Mouse (Mus musculus) lung, embryonic 15.5 days (tissue): ENCODE results near the gene Mmp24. TPM values are rescaled to one million over a fixed set of nuclear protein-coding genes. Genes with fewer than 3 reads are reported as not detected.
A peak's percentile ranks its signal among the peaks of the same experiment; 100 is the strongest.
"Not testable (repeated sequence)": the region's sequence is repeated elsewhere in the genome, so short reads cannot be mapped to it uniquely, and the experiment has no call there.

ENCODE experiments used
- ATAC-seq: fragments of 200-750 bp; cut with Nextera tagmentation; 2 replicates; pipeline ENCODE4 v1.8.0; 2017; ENCODE audit warnings: moderate number of reproducible peaks, borderline replicate concordance; ENCODE audit not compliant: low FRiP score, low TSS enrichment; ENCODE audit errors: extremely low read depth
- H3K27ac ChIP-seq: fragments of 300-500 bp; sonication (generic); 2 replicates; pipeline ENCODE4 v1.5.1; 2015; ENCODE audit warnings: moderate library complexity, mild to moderate bottlenecking, inconsistent platforms
- H3K27me3 ChIP-seq: fragments of 300-500 bp; sonication (generic); 2 replicates; pipeline ENCODE4 v1.6.1; 2015; ENCODE audit warnings: inconsistent platforms
- H3K36me3 ChIP-seq: fragments of 300-500 bp; sonication (generic); 2 replicates; pipeline ENCODE4 v1.6.1; 2015; ENCODE audit warnings: inconsistent platforms
- H3K4me1 ChIP-seq: fragments of 300-500 bp; sonication (generic); 2 replicates; pipeline ENCODE4 v1.6.1; 2015; ENCODE audit warnings: inconsistent platforms
- H3K4me2 ChIP-seq: fragments of 300-500 bp; sonication (generic); 2 replicates; pipeline ENCODE4 v1.6.1; 2015; ENCODE audit warnings: inconsistent platforms, mild to moderate bottlenecking, moderate library complexity
- H3K4me3 ChIP-seq: fragments of 300-500 bp; sonication (generic); 2 replicates; pipeline ENCODE4 v1.5.1; 2015; ENCODE audit warnings: mild to moderate bottlenecking, inconsistent platforms
- H3K9ac ChIP-seq: fragments of 300-500 bp; sonication (generic); 2 replicates; pipeline ENCODE4 v1.6.1; 2015; ENCODE audit warnings: inconsistent platforms
- H3K9me3 ChIP-seq: fragments of 300-500 bp; sonication (generic); 2 replicates; pipeline ENCODE4 v1.6.1; 2016; ENCODE audit warnings: inconsistent platforms
- whole genome bisulfite sequencing: fragments of 180-500 bp; shearing (Covaris S2); methylation state at CpG from one replicate; pipeline ENCODE4 v1.1.7; 2015; 5-methylcytosine and 5-hydroxymethylcytosine counted together
- polyA plus RNA-seq: library from polyadenylated mRNA; unstranded; fragments of >200 nt; fragmentation: Nextera tagmentation; extraction: Ambion mirVana; gene quantifications from 2 replicates; pipeline ENCODE4 v1.2.1, GENCODE M21; 2015

Gene Mmp24
- polyA plus RNA-seq, 1 experiment from 2014 or later: 0.09 TPM

- Histone ChIP-seq H3K4me2 (peak overlapping the region; percentile 24), H3K9me3 (no peaks in the 10 kb centered on the region), H3K9ac (peak overlapping the region; percentile 75; the same call in 1 of the 2 replicates), H3K27ac (peak overlapping the region; percentile 81), H3K27me3 (no peaks in the 10 kb centered on the region), H3K4me3 (peak overlapping the region; percentile 84), H3K36me3 (peaks cover 40% of the 10 kb centered on the region), H3K4me1 (peaks cover 15% of the 10 kb centered on the region)
- peak; percentile 24 for ATAC-seq
- 63% methylated on average over 6 of the region's 6 CpGs for WGBS
These were observed 44.5 kb downstream of the Mmp24 start for GRCm38 (mm10) chr2:155819449-155820251.

GRCm38 (mm10) chr2:155820779-155821178, 45.6 kb downstream of the Mmp24 start:
- Histone ChIP-seq H3K36me3 (peaks cover 40% of the 10 kb centered on the region), H3K27ac (no peak overlapping the region), H3K27me3 (no peaks in the 10 kb centered on the region), H3K9ac (no peak overlapping the region), H3K4me1 (peaks cover 24% of the 10 kb centered on the region), H3K9me3 (no peaks in the 10 kb centered on the region), H3K4me3 (no peak overlapping the region), H3K4me2 (no peak overlapping the region)
- WGBS: 90% methylated on average over 5 of the region's 5 CpGs
- ATAC-seq: no peak

GRCm38 (mm10) chr2:155823722-155824121, 48.6 kb downstream of the Mmp24 start:
- Histone ChIP-seq H3K36me3 (peaks cover 40% of the 10 kb centered on the region), H3K27me3 (no peaks in the 10 kb centered on the region), H3K4me3 (no peak overlapping the region), H3K4me2 (no peak overlapping the region), H3K4me1 (peaks cover 24% of the 10 kb centered on the region), H3K9ac (no peak overlapping the region), H3K9me3 (no peaks in the 10 kb centered on the region), H3K27ac (no peak overlapping the region)
- no peak for ATAC-seq
- WGBS: 92% methylated on average over 8 of the region's 8 CpGs

- Histone ChIP-seq H3K27ac (peak overlapping the region; percentile 86), H3K4me2 (peak overlapping the region; percentile 84), H3K27me3 (no peaks in the 10 kb centered on the region), H3K9me3 (no peaks in the 10 kb centered on the region), H3K36me3 (peaks cover 28% of the 10 kb centered on the region), H3K4me1 (peaks cover 19% of the 10 kb centered on the region), H3K9ac (peak overlapping the region; percentile 93), H3K4me3 (peak overlapping the region; percentile 98)
- 1% methylated on average over 52 of the region's 52 CpGs for WGBS
- no peak for ATAC-seq
These were observed 50.9 kb downstream of the Mmp24 start for GRCm38 (mm10) chr2:155825904-155826629.

- Histone ChIP-seq H3K27me3 (no peaks in the 10 kb centered on the region), H3K4me3 (peak within 1 kb of the TSS; percentile 98), H3K4me1 (peaks cover 19% of the 10 kb centered on the region), H3K36me3 (peaks cover 21% of the 10 kb centered on the region), H3K4me2 (peak within 1 kb of the TSS; percentile 84), H3K9ac (peak within 1 kb of the TSS; percentile 93), H3K27ac (peak within 1 kb of the TSS; percentile 86), H3K9me3 (no peaks in the 10 kb centered on the region)
- 2% methylated on average over 27 of the region's 27 CpGs for WGBS
- peak; percentile 92 for ATAC-seq
These were observed 51.7 kb downstream of the Mmp24 start, which contains the start of gene Eif6 for GRCm38 (mm10) chr2:155826630-155827424. Gene Eif6 (minus strand): TSS chr2:155826925.

- WGBS: 84% methylated on average over 8 of the region's 8 CpGs
- Histone ChIP-seq H3K4me1 (peaks cover 9% of the 10 kb centered on the region), H3K27me3 (no peaks in the 10 kb centered on the region; the same call in 1 of the 2 replicates), H3K4me2 (no peak overlapping the region), H3K9ac (no peak overlapping the region), H3K27ac (no peak overlapping the region), H3K4me3 (no peak overlapping the region), H3K36me3 (no peaks in the 10 kb centered on the region), H3K9me3 (no peaks in the 10 kb centered on the region)
- ATAC-seq: no peak
These were observed 55.7 kb downstream of the Mmp24 start for GRCm38 (mm10) chr2:155830841-155831240.

GRCm38 (mm10) chr2:155831302-155831701, 56.2 kb downstream of the Mmp24 start:
- no peaks in the 10 kb centered on the region for H3K36me3 ChIP-seq
- 49% methylated on average over 9 of the region's 9 CpGs for WGBS
- no peak overlapping the region for H3K9ac ChIP-seq
- H3K4me2 ChIP-seq: no peak overlapping the region
- peaks cover 7% of the 10 kb centered on the region for H3K4me1 ChIP-seq
- no peaks in the 10 kb centered on the region; the same call in 1 of the 2 replicates for H3K27me3 ChIP-seq
- H3K27ac ChIP-seq: no peak overlapping the region
- H3K4me3 ChIP-seq: no peak overlapping the region
- no peaks in the 10 kb centered on the region for H3K9me3 ChIP-seq
- ATAC-seq: no peak

GRCm38 (mm10) chr2:155832087-155832486, 56.9 kb downstream of the Mmp24 start:
- WGBS: 71% methylated on average over 1 of the region's 1 CpGs
- H3K9me3 ChIP-seq, H3K27me3 ChIP-seq, H3K4me3 ChIP-seq, H3K36me3 ChIP-seq, H3K4me1 ChIP-seq, H3K9ac ChIP-seq, H3K4me2 ChIP-seq, H3K27ac ChIP-seq, ATAC-seq: not testable (repeated sequence)

GRCm38 (mm10) chr2:155834732-155835131, 59.6 kb downstream of the Mmp24 start, which contains the start of gene Fam83c:
Gene Fam83c (minus strand): TSS chr2:155834854.
- H3K36me3 ChIP-seq: no peaks in the 10 kb centered on the region
- H3K4me3 ChIP-seq: no peak within 1 kb of the TSS
- no peak for ATAC-seq
- WGBS: 54% methylated on average over 9 of the region's 9 CpGs
- H3K9me3 ChIP-seq: no peaks in the 10 kb centered on the region
- H3K4me1 ChIP-seq: no peaks in the 10 kb centered on the region
- H3K27me3 ChIP-seq: no peaks in the 10 kb centered on the region; the same call in 1 of the 2 replicates
- no peak within 1 kb of the TSS for H3K9ac ChIP-seq
- no peak within 1 kb of the TSS for H3K27ac ChIP-seq
- H3K4me2 ChIP-seq: no peak within 1 kb of the TSS

GRCm38 (mm10) chr2:155837961-155838360, 62.8 kb downstream of the Mmp24 start:
- WGBS: 37% methylated on average over 3 of the region's 3 CpGs
- no peaks in the 10 kb centered on the region; the same call in 1 of the 2 replicates for H3K27me3 ChIP-seq
- H3K4me2 ChIP-seq: no peak overlapping the region
- H3K9me3 ChIP-seq: no peaks in the 10 kb centered on the region
- no peak overlapping the region for H3K9ac ChIP-seq
- H3K4me1 ChIP-seq: no peaks in the 10 kb centered on the region
- no peaks in the 10 kb centered on the region for H3K36me3 ChIP-seq
- H3K4me3 ChIP-seq: no peak overlapping the region
- no peak overlapping the region for H3K27ac ChIP-seq
- ATAC-seq: no peak

GRCm38 (mm10) chr2:155838961-155839360, 63.8 kb downstream of the Mmp24 start:
- H3K4me3 ChIP-seq: no peak overlapping the region
- no peak overlapping the region for H3K27ac ChIP-seq
- no peaks in the 10 kb centered on the region for H3K36me3 ChIP-seq
- no peaks in the 10 kb centered on the region; the same call in 1 of the 2 replicates for H3K27me3 ChIP-seq
- WGBS: 69% methylated on average over 4 of the region's 4 CpGs
- no peaks in the 10 kb centered on the region for H3K9me3 ChIP-seq
- no peak for ATAC-seq
- no peaks in the 10 kb centered on the region for H3K4me1 ChIP-seq
- no peak overlapping the region for H3K9ac ChIP-seq
- no peak overlapping the region for H3K4me2 ChIP-seq
